Mouse (Mus musculus): ENCODE measurements around the gene Wfdc15a.

Gene Wfdc15a

DNA sequence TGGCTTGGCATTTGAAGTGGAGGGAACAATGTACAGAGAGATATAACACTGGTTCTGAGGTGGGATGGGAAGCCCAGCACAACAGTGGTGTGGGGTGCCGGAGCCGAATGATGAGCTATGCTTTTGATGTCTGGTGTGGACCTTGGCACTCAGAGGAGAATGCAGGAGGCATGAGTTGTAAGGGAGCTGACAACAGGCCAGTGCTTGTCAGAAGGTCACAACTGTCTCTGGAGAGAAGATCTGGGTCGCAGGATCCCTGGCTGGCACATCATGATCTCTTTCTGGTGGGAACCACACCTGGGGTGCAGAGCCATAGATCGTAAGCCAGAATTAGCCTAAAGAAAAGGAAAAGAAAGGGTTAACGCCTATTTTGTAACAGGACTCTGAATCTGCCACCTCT lies 22.1 kb downstream of the Wfdc15a start:
- no peak for DNase-seq (ENCODE audit: low spot score)

DNA sequence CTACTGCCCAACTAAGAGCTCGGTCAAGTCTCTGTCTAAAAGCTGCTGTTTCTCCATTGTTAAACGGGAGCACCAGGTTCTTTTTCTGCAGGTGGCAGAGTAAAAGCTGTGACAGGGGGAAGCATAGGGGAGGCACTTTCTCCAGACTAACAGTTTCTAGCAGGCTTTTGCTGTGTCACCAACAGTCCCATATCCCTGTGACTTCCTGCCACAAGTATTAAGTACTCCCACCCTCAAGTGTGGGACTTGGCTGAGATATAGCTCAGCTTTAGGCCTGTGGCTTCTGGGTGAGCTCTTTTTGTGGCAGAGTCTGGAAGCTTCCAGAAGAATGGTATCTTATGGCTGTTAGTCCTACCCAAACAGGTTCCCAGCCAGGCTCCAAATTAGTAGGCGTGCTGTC lies 24.1 kb downstream of the Wfdc15a start:
- no peak for DNase-seq (ENCODE audit: low spot score)

GRCm38 (mm10) chr2:164174649-164175395 lies 25.1 kb downstream of the Wfdc15a start:
- no peak for DNase-seq (ENCODE audit: low spot score)

- no peak for DNase-seq (ENCODE audit: low spot score)
These were observed 26.5 kb downstream of the Wfdc15a start for GRCm38 (mm10) chr2:164173394-164173793.

DNA sequence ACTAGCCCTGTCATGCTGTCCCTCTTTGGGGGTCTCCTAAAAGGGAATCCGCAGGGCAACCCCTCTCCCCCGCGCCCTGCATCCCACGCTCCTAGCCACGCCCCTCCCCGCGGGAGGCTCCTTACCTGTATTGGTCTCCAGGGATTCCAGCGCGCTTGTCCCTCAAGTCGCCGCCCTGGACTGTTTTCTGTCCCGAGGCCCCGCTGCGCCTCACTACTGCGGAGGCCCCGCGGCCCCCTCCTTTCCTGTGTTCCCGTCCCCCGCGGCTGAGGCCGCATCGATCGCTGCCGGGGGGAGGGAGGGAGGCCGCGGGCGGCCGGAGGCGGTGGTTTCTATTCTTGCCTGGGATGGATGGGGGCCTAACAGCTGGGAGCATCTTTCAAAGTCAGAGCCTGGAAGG lies 29.0 kb downstream of the Wfdc15a start, which contains the start of gene Kcns1:
TSS of gene Kcns1 (minus strand) at position 212 of the 400 bp plus-strand sequence.
- no peak for DNase-seq (ENCODE audit: low spot score)

DNA sequence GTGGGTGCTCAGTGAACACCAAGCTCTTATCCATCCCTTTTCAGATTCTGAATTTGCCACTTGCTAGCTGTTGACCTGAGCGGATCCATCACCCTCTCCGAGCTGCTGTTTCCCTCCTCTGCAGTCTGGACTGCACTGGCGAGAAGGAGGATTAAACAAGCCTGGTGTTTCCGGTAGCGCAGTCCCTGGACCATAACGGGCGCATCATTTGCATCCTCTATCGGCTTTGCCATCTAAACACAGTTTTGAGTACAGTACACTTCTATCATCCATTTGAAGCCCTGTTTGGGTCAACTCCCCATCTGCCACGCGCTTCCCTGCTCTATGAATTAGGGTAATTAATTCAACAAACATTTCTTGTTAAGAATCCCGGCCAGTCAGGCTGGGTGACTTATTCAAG lies 29.6 kb downstream of the Wfdc15a start:
- no peak for DNase-seq (ENCODE audit: low spot score)

DNA sequence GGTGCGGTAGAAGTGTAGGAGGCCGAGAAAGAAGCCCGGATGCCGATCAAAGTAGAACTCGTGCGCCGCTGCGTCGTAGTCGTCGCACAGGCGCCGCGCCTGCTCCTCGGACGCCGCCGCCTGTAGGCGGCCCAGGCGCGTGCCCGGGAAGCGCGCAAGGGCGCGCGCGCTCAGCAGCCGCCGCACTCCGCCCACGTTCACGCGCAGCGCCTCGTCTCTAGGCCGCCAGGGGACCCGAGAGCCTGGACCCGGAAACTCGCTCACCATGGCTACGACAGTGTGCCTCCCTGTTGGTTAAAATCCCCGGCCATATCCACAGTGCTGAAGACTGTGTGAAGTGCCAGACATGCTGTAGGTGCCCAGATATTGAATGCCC lies 31.4 kb downstream of the Wfdc15a start:
- peak; percentile 38 for DNase-seq (ENCODE audit: low spot score)

- no peak for DNase-seq (ENCODE audit: low spot score)
These were observed 32.0 kb downstream of the Wfdc15a start for GRCm38 (mm10) chr2:164167752-164168570.

DNA sequence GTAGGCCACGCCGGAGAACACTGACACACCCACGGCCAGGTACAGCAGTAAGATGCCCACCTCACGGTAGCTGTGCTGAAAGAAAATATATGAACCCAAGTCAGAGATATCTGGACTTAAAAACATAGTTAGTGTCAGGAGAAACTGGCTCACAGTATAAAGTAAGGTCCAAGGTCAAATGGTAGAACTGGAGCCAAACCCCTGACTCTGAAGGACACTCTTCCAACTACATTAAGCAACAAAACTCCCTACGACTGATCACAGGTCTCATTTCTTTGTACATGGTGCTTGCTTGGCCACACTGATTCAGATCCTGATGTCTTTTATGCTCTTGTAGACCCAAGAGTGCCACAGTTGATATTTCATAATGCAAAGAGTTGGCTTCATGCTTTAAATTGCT lies 35.0 kb downstream of the Wfdc15a start:
- DNase-seq (ENCODE audit: low spot score), result no peak

DNA sequence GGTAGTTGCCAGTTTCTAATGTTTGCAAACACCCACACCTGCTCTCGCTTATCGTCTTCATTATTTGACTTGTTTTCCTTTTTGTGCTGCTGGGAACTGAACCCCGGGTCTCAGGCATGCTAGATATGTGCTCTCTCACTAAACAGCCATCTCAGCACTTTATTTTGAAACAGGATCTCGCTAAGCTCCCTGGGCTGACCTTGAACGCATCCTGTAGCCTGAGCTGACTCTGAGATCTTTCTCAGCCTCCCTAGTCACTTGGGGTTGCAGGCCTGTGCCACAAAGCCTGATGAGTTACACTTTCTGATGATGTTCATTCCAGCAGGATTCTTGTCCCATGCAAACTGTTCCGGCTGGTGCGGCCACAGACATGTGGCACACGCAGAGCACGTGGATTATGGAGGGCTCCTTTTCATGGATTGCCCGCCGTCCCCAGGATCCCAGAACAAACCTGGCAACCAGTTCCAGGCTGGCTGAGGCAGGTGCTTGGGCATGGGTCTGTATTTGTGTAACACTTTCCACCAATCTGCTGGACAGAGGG lies 38.3 kb downstream of the Wfdc15a start:
- DNase-seq (ENCODE audit: low spot score), result no peak

GRCm38 (mm10) chr2:164158838-164159237 lies 41.1 kb downstream of the Wfdc15a start:
- DNase-seq (ENCODE audit: low spot score), result no peak

DNA sequence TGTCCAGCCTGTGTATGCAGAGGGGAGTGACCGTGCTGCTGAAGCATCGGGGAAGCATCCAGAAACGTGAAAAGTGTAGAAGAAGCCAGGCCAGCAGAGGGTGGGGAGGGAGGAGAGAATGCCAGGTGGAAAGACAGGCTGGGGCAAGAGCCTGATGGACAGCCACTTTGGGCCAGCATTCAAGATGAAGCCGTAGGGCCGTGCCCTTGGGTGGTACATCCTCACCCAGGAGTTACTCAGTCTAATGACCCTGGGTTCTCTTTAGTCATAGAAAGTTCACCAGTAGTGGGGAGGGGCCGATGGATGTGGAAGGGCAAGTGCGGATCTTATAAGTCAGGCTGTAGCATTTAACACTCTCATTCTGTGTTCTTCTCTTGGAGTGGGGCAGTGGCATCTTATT lies 43.8 kb downstream of the Wfdc15a start:
- DNase-seq (ENCODE audit: low spot score), result no peak

GRCm38 (mm10) chr2:164154007-164154406 lies 45.9 kb downstream of the Wfdc15a start:
- DNase-seq (ENCODE audit: low spot score), result no peak

- DNase-seq (ENCODE audit: low spot score), result no peak
These were observed 47.6 kb downstream of the Wfdc15a start for GRCm38 (mm10) chr2:164152341-164152740.

- no peak for DNase-seq (ENCODE audit: low spot score)
These were observed 49.7 kb downstream of the Wfdc15a start for GRCm38 (mm10) chr2:164150086-164150760.

Measured in T-cell, adult 2 months (primary cell).